Mouse (Mus musculus) cerebellum, postnatal 36 days (tissue): ENCODE measurements around the gene Kremen1.

ENCODE experiments used
- DNase-seq, 2 experiments: peaks; one replicate each; pipeline ENCODE4 v3.0.0; 2021 to 2022; ENCODE audit warnings: mixed read lengths in 2 of 2

The Kremen1 gene

DNA sequence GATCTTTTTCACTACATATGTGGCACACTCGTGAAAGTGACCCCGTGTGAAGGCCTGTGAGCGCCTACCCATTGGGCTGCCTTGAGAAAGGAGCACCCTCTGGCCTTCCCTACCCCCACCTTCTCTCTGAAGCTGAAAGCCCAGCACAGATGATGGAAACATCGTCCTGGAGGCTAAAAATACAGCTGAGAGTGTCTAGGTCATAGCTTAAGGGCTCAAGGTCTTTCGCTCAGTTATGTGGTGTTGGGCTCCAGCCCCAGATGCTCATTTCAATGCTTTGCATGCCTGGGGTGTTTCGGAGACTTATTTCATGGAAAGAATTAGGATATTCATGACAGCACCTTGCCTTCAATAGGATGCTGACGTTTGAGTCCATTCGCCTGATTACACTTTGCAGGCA is 4.4 kb upstream of the Kremen1 start:
- no peak for DNase-seq

DNA sequence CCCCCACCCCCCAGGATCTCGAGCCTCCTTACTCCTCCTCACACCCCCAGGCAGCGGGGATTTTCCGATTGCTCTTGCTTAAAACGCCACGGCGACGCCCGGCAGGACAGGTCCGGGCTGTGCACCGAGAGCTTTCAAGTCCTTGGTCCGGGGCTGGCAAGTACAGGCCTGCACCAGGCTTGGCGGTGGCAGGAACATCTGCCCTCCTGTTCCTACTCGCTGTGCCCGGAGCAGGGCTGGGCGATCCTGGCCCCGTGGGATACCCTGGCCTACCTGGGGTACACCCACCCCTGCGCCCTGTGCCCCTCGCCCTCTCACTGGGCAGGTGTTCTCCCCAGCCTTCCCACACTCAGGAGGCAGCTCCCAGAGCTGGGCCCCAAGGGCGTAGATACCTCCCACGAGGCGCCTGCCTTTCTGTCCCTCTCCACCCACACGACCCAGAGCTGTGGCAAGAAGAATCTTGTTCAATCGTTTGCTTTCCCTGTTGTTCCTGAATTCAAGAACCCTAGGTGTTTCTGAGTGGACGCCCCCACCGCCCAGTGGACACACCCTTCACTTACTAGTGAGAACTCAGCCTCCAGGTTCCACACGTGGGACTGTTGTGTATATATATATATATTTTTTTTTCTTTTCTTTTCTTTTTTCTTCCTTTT is 1.8 kb upstream of the Kremen1 start:
- no peak for DNase-seq

DNA sequence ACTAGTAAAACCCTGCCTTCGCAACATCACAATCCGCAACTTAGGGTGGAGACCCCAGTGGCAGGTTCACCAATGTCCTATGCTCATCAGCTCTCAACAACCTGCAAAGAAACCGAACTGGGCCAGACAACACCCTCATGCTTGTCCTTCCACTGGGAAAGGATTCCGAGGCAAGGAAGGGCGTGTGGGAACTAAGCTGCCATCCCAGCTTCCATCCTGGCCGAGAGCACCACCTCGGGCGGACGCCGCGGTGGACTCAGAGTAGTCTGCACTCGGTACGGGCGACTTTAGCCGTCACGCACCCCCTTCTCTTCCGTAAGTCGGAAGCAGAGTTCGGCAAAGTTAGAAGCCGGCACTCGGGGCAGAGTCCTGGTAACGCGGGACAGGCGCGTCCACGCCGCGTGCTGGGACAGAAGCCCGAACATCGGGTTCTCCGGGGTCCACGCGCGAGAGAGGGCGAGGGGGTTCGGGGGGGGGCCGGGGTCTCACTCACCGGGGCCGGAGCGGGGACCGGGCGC is 357 bp downstream of the Kremen1 start:
- DNase-seq: peak; percentile 18 to 24

DNA sequence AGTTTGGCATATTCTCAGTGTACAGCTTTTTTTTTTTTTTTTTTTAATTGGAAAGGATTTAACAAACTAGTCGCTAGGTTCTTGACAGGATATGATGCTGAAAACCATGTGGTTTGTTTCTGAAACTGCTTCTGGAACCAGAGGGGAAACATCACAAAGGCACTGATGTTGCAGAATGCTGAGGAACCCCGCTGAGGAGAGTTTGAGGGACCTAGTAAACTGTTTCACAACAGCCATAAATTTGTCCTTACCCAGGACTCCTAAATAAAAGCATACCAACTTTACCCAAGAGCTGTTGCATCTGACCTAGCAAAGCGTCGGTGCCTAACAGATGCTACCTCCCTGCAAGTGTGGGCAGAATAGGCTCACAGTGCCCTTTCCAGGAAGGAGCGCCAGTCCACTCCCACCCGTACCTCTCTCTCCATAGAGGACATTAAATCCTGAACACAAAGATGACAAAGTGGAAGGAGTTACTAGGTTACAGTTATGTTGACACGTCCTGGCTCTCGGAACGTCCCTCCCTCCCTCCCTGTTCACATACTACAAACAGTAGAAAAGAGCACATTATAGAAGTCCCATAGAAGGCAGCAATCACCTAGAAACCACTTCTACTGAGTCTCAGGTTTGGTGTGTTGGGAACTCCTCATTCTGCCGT is 1.3 kb downstream of the Kremen1 start:
- no peak for DNase-seq

DNA sequence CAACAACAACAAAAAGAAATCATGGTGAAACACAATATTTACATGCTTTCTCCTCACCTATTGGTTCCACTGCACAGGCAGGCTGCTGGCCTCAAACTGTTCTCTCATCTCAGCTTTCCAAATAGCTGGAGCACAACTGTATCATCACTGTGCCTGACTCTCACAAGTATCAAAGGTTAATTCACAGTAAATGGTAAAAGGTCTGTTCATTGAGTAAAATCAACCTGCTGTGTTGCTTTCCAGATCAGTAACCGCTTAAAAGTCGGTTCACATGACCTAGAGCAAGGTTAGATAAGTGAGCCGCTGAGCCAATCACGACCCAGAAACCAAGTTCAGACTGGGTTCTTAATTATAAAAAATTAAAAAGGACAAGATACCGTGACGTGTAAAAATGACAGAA is 3.3 kb downstream of the Kremen1 start:
- no peak for DNase-seq

DNA sequence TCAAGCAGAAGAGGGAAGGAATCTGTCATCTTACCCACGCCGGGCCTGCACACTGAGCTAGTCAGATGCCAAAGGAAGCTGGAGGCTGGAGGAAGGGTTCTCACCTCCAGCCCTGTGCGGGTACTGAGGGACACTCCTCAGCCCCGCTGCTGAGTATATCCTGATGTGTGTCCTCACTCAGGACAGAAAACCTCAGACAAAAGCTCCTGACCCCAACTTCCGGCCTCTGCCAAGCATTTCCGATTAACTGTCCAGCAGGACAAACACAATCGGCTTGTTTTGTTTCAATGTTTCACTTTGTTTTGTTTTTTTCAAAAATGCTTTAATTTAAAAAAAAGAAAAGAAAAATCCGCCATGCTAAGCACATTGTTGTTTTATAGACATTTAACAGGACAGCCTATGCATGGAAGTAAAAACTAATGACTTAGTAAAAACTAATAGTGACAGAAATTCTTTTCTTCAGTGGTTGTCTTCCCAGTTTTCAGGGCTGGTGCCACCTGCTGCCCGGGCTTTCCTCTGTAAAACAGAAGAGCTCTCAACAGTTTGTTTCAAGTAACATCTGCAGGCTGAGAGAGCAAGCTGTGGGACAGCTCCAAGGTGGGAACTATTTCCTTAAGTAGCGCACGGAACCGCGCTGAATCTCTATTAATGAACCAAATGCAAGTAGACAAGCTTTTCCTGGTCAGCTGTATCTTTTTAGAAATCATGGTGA is 4.1 kb downstream of the Kremen1 start:
- DNase-seq: no peak

DNA sequence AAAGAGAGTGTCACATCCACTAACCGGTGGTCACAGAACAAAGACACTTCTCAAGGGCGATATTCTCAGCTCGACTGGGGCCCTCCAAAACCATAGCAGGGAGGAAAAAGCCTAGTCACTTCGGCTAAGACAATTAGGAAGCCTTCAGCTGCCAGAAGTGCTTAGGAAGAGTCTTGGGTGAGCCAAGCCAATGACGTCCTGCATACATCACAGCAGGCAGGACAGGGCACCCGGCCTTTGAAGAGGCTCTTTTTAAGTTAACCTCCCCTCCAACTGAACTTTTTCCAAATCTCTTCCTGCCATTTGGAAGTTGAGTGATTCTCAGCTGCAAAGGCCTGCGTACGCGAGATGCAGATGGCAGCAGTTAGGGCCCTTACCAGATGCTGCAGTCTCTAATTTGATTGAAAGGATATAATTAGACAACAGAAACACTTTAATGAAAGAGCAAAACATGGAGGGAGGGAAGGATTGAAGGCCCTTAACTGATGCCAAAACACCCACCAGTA is 5.8 kb downstream of the Kremen1 start:
- no peak for DNase-seq

DNA sequence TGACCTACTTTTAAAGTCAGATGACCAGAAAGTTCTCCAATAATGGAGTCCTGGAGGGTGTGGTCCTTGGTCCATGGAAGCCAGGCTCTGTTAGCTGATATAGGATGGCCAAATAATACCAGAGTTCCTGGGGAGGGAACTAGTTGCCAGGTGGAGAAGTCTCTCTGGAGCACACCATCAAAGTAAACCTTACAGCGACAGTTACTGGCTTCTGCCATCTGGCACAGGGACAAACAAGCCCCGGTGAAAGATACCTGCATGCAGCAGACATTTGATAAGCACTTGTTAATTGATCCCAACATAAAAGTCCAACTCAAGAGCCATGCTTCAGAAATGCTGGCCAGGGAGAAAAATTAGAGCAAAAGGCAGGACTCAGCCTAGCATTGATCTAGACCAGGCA is 7.3 kb downstream of the Kremen1 start:
- DNase-seq: no peak

DNA sequence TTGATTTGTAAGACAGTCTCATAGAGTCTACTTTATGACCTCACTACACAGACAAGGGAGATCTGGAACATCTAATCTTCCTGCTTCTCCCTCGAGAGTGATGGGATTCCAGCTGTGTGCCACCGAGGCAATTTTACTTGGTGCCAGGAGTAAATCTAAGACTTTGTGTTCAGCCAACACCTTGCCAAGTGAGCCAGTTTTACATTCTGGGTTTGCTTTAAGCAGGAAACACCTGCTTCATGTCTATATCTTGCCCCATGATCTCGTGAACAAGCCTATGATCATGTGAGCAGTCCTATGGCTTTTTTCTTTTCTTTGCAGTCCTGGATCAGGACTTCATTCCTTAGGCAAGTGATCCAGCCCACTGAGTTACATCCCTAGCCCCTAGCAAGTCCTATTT is 7.8 kb downstream of the Kremen1 start:
- DNase-seq: no peak

DNA sequence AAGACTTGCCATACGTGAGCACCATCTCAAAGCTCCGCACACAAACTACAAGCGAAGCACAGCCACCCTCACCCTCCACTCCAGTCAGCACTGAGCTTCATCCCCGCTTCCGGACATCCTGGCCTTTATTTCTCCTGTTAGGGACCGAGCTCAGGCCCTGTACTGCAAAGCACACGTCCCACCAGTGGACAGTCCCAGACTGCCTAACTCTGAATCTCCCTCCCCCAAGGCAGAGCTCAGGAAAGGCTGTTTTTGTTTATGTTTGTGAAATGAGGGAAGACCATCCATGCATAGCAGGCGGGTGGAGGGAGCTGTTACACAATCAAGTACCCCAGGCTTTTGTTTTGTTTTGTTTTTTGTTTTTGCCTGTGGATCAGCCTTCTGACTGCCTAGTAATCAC is 8.6 kb downstream of the Kremen1 start:
- no peak for DNase-seq

DNA sequence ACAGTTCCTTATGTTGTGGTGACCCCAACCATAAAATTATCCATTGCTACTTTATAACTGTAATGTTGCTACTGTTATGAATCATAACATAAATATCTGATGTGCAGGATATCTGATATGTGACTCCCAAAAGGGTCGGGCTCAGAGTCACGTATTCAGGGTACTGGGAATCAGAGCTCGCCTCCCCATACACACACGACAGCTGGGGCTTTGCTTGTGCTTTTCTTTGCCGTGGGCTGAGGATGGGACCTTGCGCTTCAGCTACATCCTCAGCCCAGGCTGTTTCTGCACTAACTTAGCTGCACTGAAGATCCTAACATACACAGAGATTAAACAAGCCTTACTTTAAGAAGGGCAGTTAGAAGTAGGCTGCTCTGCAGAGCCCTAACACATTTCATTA is 10.2 kb downstream of the Kremen1 start:
- no peak for DNase-seq

DNA sequence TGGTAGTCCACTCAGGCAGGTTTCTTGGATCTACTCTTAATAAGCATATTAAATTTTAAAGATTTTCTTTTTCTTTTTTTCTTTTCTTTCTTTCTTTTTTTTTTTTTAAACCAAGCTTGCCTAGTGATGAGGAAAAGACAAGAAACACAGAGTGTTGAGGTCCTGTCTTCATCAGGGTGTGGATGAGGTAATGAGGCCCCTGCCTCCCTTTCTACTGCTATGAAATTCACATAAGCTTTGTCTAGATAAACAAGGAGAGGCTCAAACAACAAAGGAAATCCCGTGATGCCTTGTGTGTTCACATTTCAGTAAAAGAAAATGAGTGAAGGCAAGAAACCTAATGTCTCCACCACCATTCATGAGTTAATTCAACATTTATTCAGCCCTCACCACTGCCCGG is 13.2 kb downstream of the Kremen1 start:
- no peak for DNase-seq

DNA sequence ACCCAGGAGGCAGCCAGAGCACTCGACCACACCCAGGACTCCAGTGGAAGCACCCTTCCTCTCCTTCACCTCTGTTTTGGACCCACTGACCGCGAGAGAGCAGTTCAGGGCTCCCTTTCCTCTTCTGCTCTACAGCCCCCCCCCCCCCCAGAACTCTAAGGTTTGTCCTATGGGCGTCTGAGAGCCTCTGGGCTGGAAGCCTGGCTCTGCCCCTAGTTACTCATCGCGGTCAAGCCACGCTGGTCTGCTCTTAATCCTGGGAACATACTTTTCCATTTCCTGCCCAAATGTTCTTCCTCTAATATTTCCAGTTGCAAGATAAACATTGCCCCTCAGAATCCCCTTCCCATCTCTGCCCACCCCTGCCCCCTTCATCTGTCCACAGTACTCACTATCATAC is 15.9 kb downstream of the Kremen1 start:
- DNase-seq: no peak

DNA sequence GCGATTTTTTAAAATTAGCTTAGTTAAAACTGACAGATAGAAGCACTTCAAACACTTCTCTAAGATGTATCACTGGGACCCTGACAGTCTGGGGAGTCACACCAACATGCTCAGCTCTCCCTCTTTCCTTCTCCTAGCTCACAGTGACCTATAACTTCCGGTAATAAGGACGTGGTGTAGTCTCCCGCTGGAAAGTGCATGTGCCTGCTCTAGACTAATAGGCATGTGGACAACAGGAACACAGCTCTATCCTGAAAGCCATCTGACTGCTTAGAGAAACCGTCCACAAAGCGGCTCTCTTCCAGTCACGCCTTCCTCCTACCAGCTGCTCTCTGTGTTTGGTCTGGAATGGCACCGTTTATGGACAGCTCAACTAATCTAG is 16.6 kb downstream of the Kremen1 start:
- no peak for DNase-seq

DNA sequence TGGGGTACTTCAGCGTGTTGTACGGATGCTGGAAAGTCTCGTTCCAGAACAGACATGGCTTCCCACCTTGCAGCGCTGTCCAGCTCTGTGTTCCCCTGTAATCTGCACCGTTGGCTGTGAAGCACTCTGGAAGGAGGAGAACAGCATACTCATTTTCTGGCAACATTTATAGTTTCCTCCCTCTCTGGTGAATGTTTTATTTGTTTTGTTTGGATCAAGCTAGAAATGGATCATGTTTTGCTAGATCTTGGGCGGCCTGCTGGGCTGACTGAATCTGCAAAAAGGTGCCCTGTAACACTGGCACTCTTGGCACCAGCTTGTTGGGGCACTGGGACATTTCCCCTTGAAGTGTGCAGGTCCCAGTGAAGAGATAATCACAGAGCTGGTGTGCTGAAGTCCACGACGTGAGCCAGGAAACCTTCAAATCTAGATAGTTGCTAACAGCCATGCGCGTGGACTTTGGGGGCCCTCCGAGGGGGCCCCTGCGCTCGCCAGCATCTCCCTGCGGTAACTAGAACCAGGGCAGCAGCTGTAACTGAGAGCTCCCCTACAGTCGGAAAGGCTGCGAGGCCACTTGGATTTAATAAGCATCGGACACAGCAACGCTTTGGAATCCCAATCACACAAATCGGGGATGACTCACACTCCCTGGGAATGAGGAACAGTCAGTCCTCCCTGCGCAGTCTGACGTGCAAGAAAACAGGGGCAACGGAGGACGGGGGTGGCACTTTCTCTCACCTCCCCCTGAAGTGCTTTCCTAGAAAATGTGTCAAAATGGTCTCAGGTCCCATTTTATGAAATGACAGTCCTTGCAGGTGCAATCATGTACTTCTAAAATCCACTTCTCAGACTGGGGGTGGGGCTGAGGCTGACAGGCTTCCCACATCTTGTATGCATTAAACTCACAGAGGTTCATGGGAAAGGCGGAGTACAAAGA is 17.3 kb downstream of the Kremen1 start:
- DNase-seq: no peak

DNA sequence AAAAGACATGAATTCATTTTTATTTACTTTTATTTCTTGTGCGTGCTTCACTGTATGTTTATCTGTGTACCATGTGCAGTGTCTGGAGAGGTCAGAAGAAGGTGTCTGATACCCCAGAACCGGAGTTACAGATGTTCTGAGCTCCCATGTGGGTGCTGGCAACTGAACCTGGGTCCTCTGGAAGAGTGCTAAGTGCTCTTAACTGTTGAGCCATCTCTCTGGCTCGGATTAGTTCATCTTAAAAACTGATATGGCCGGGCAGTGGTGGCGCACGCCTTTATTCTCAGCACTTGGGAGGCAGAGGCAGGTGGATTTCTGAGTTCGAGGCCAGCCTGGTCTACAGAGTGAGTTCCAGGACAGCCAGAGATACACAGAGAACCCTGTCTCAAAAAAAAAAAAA is 18.1 kb downstream of the Kremen1 start:
- no peak for DNase-seq

DNA sequence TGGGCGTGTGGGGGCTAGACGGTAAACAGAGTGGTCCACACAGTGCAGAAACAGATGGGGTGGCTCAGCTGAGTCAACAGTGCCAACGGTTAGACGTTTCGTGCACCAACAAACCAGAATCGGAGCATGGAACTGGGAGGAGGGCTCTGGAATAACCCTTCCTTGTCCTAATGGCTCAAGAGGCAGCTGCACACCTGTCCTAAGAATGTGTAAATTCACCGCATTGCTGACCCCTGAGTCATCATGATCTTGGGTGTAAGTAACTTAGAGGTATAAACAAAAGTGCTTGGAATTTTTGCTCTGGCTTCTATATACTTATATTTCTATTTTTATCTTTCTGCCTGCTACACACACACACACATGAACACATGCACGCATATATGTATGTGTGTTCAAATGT is 19.2 kb downstream of the Kremen1 start:
- no peak for DNase-seq

DNA sequence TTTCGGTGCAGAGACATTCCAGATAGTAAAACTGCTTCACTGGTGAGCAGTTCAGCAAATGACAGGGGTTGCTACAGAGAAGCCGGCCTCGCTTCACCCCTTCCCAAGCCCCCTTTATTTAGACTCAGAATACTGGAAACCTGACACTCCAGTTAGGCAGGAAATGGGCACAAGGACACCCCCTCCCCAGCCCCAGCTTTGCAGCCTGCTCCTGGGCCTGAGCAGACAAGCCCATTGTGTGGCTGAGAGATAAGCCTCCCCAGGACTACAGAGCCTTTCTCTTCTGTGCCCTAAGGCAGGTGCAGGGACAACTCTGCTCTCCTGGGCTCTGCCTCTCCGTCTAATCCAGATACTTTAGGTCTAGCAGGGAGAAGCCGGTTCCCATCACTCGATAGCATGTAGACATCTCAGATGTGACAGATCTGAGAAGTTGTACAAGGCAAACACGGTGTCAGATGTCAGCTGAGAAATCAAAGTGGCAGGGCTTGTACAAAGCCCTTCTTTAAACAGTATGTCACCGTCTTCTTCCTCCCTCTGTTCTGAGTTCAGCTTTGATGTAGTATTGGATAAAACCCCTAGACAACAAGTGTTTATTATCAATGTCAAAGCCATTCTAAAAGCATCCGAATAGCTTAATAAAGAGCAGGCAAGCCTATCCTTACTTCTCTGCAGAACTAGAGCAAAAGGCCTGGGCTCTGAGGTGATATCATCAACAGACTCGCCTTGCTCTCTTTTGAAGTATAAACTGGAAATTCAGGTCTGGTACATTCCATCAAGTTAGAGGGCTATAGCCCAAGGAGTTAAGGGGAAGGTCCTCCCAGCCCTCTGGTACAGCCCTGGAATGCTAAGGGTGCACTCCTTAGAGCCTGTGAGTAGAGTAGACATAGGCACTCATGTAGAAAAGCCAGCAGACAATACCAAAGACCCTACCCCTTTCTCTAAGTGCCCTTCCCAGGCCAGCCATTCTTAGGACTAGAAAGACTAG is 21.4 kb downstream of the Kremen1 start:
- DNase-seq: no peak

DNA sequence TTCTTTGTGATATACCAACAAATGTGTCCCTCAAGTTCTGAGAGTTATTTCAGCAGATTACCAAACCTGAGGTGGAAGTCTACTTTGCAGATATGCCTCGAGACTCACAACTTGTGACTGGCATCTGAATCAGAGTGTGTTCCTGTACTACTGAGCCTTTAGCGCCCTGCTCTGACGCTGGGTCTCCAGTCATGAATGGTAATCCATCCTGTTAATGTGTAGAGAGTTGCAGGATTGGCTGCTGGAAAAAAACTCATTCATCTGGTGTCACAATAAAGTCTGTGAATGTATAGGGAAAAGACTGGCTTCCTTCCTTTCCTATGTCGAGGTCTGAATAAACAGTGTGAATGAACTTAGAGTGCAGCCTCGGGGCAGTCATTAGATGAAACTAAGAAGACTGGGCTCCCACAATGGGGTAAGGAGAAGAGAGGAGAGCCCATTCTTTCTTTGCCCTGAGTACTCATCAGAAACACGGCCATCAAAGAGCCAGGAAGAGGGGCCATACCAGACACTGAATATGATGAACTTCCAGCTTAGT is 41.4 kb downstream of the Kremen1 start:
- DNase-seq: no peak

DNA sequence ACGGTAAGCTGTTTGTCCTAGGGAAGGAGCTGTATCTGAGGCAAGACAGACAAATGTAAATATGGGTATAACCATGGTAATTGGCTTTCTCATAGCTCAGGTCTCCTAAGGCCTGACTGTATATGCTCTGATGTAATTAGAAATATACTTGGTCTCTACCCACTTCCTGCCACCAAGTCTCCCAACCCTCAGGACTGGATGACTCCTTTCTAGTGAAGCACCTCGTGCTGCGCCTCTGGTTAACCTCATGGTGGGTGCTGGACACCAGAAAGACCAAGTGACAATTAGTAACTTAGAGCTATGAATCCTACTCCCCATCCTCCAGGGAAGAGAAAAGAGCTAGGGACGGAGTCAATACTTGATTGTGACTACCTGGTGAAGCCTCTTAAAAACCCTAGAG is 42.0 kb downstream of the Kremen1 start:
- no peak for DNase-seq
